Mouse (Mus musculus): ENCODE results near the gene Tbl3.

The Tbl3 gene

GRCm38 (mm10) chr17:24650766-24651165, 56.7 kb downstream of the Tbl3 start:
- no peak for DNase-seq

GRCm38 (mm10) chr17:24650070-24650616, 57.3 kb downstream of the Tbl3 start, which contains the start of gene Slc9a3r2:
Slc9a3r2 (minus strand) TSS chr17:24650327.
- no peak for DNase-seq

DNA sequence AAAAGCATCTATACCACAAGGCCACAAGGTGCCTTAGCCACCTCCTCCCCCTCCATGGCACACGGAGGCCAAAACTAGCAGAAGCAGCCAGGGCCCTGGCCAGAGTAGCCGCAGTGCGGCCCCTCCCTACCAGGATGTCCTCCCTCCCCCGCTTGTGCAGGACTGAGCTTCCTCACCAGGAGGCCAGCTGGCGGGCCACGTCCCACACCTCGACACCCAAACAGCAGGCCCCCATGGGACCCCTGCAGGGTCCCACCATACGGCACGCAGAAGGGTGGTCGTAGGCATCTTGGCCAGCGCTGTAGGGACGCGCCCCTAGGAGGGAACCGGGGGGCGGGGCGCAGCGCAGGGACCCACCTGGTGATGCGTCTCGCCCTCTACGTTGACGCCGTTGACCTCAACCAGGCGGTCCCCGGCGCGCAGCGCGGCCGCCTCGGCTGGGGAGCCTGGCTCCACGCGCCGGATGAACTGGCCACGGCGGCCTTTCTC, 57.8 kb downstream of the Tbl3 start:
- no peak for DNase-seq

DNA sequence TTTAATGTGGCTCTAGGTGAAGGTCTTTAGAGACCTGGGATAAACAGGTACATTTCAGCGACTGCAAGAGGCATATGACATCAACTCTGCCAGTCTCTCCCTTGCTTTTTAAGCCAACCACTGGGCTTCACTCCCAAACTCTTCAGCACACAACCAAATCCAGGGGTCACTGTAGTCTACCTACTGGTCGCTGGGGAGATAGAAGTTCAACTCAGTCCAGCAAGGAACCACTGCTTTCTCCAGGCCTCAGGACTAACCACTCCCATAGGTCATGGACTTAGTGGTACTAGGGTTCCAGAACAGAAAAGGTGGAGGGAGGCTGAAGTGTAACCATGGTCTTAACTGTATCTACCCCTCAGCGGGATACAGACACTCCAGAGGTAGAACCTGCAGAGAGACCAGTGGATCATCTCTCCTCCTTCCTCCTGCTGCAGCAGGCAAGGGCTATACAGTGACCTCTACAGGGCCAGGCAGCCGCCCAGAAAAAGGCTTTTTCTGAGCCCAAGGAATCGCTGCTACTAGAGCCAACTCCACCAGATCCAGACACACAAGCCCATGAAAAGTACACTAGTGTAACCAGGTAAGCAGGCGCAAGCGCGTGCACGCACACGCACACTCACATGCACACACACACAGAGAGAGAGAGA, 58.6 kb downstream of the Tbl3 start:
- DNase-seq, result no peak
